Mouse (Mus musculus) bone marrow, adult 2 months (tissue): ENCODE measurements at regions not wholly inside any gene's neighbourhood (a gene's known extent, or its start where the extent isn't known, plus 50 kb on each side); places are given as distances from the start of the nearest gene placed in this dataset.

Experiments used
- H3K27ac ChIP-seq: fragments of 200-500 bp; 2 replicates; pipeline ENCODE4 v1.5.1; 2012; ENCODE audit warnings: low read depth, mild to moderate bottlenecking, control low read depth, inconsistent platforms, low read length; ENCODE audit not compliant: control insufficient read depth, poor library complexity, insufficient read depth
- H3K4me1 ChIP-seq: fragments of 200-500 bp; 2 replicates; pipeline ENCODE4 v1.6.1; 2011; ENCODE audit warnings: low read length; ENCODE audit not compliant: control insufficient read depth, insufficient read depth
- H3K4me3 ChIP-seq: fragments of 200-500 bp; replicated peaks from 2 replicates; pipeline ENCODE3; 2011; ENCODE audit warnings: mild to moderate bottlenecking, low read depth, low read length, control low read depth; ENCODE audit not compliant: control insufficient read depth
- CTCF ChIP-seq: fragments of 200-500 bp; IDR thresholded peaks from 2 replicates; pipeline ENCODE4 v1.5.1; 2011; ENCODE audit warnings: low read length, control low read depth; ENCODE audit not compliant: control insufficient read depth, insufficient read depth
- POLR2A ChIP-seq: fragments of 200-500 bp; IDR thresholded peaks from 2 replicates; pipeline ENCODE4 v1.6.1; 2011; ENCODE audit warnings: low read depth, mild to moderate bottlenecking, control low read depth, low read length, borderline replicate concordance; ENCODE audit not compliant: control insufficient read depth
- WGBS: fragments of 180-500 bp; shearing (Covaris S2); methylation state at CpG from one replicate; pipeline ENCODE4 v1.1.7; 2018; 5-methylcytosine and 5-hydroxymethylcytosine counted together

- 58% methylated on average over 6 of the region's 6 CpGs for WGBS
- H3K27ac ChIP-seq = no peak overlapping the region
- H3K4me1 ChIP-seq = no peaks in the 10 kb centered on the region
- TF ChIP-seq CTCF = no peak
- no peak for TF ChIP-seq POLR2A
- H3K4me3 ChIP-seq = no peak overlapping the region
Observed at GRCm38 (mm10) chr11:45595372-45595771, 256.5 kb upstream of the Clint1 start.

GRCm38 (mm10) chr11:45621824-45622223 is 230.0 kb upstream of the Clint1 start:
- WGBS = 84% methylated on average over 2 of the region's 2 CpGs
- H3K4me1 ChIP-seq = no peaks in the 10 kb centered on the region
- no peak overlapping the region for H3K4me3 ChIP-seq
- TF ChIP-seq CTCF (no peak), POLR2A (no peak)
- H3K27ac ChIP-seq = no peak overlapping the region

GRCm38 (mm10) chr11:45622701-45623100 is 229.2 kb upstream of the Clint1 start:
- TF ChIP-seq CTCF (no peak), POLR2A (no peak)
- 85% methylated on average over 5 of the region's 5 CpGs for WGBS
- Histone ChIP-seq H3K27ac (no peak overlapping the region), H3K4me3 (no peak overlapping the region), H3K4me1 (no peaks in the 10 kb centered on the region)

GRCm38 (mm10) chr11:45624233-45624632 is 227.6 kb upstream of the Clint1 start:
- Histone ChIP-seq H3K4me3 (no peak overlapping the region), H3K27ac (no peak overlapping the region), H3K4me1 (no peaks in the 10 kb centered on the region)
- TF ChIP-seq CTCF (no peak), POLR2A (no peak)
- 72% methylated on average over 6 of the region's 7 CpGs for WGBS

- TF ChIP-seq POLR2A = no peak
- TF ChIP-seq CTCF = no peak
- Histone ChIP-seq H3K4me3 (no peak overlapping the region), H3K4me1 (no peaks in the 10 kb centered on the region), H3K27ac (no peak overlapping the region)
- WGBS = 57% methylated on average over 1 of the region's 1 CpGs
Observed at GRCm38 (mm10) chr11:45629250-45629649, 222.6 kb upstream of the Clint1 start.

- no peaks in the 10 kb centered on the region for H3K4me1 ChIP-seq
- TF ChIP-seq POLR2A (no peak), CTCF (no peak)
- no peak overlapping the region for H3K27ac ChIP-seq
- H3K4me3 ChIP-seq = no peak overlapping the region
- 75% methylated on average over 10 of the region's 10 CpGs for WGBS
Observed at GRCm38 (mm10) chr11:45634535-45635235, 217.2 kb upstream of the Clint1 start.

- H3K4me3 ChIP-seq = no peak overlapping the region
- no peak overlapping the region for H3K27ac ChIP-seq
- 74% methylated on average over 4 of the region's 4 CpGs for WGBS
- TF ChIP-seq CTCF (no peak), POLR2A (no peak)
- H3K4me1 ChIP-seq = no peaks in the 10 kb centered on the region
Observed at GRCm38 (mm10) chr11:45635896-45636295, 216.0 kb upstream of the Clint1 start.

GRCm38 (mm10) chr11:45639236-45639635 is 212.6 kb upstream of the Clint1 start:
- H3K4me1 ChIP-seq = no peaks in the 10 kb centered on the region
- WGBS = 76% methylated on average over 6 of the region's 6 CpGs
- H3K4me3 ChIP-seq = no peak overlapping the region
- no peak overlapping the region for H3K27ac ChIP-seq
- TF ChIP-seq POLR2A = no peak
- peak; percentile 23; the same call in 1 of the 2 replicates for TF ChIP-seq CTCF
